Mouse (Mus musculus): ENCODE results near the gene Tfap2b. TPM values are rescaled to one million over a fixed set of nuclear protein-coding genes. Genes with fewer than 3 reads are reported as not detected.

Gene Tfap2b
- polyA plus RNA-seq, 2 experiments = 42.4 to 43.2 TPM

- WGBS = 6% methylated on average over 21 of the region's 21 CpGs
- Histone ChIP-seq H3K9ac (ENCODE audit: low read depth, low read length, severe bottlenecking) (no peak overlapping the region), H3K36me3 (ENCODE audit: control insufficient read depth, insufficient read depth, low read length) (no peaks in the 10 kb centered on the region), H3K4me3 (replicated peaks; ENCODE audit: low read length) (no peak overlapping the region), H3K4me1 (ENCODE audit: control insufficient read depth, insufficient read depth, low read length) (no peaks in the 10 kb centered on the region), H3K4me2 (replicated peaks; ENCODE audit: low read depth, low read length, severe bottlenecking) (no peak overlapping the region), H3K27me3 (ENCODE audit: control insufficient read depth, insufficient read depth, low read length) (peaks cover 78% of the 10 kb centered on the region), H3K27ac (replicated peaks; ENCODE audit: low read depth, low read length) (no peak overlapping the region), H3K9me3 (ENCODE audit: control insufficient read depth, low read length) (no peaks in the 10 kb centered on the region)
- ATAC-seq (ENCODE audit: low FRiP score, low read depth) = peak; percentile 5; the same call in 1 of the 2 replicates
- TF ChIP-seq POLR2A (IDR thresholded peaks at IDR 0.05; ENCODE audit: borderline replicate concordance, extremely low read depth, insufficient read depth, insufficient read length) = no peak
- no peak for DNase-seq (ENCODE audit: low spot score)
These were observed 27.9 kb downstream of the Tfap2b start for GRCm38 (mm10) chr1:19236591-19236990.

GRCm38 (mm10) chr1:19237061-19237460 lies 28.3 kb downstream of the Tfap2b start:
- Histone ChIP-seq H3K9me3 (ENCODE audit: control insufficient read depth, low read length) (no peaks in the 10 kb centered on the region), H3K4me3 (replicated peaks; ENCODE audit: low read length) (no peak overlapping the region), H3K36me3 (ENCODE audit: control insufficient read depth, insufficient read depth, low read length) (no peaks in the 10 kb centered on the region), H3K27me3 (ENCODE audit: control insufficient read depth, insufficient read depth, low read length) (peaks cover 82% of the 10 kb centered on the region), H3K27ac (replicated peaks; ENCODE audit: low read depth, low read length) (no peak overlapping the region), H3K4me2 (replicated peaks; ENCODE audit: low read depth, low read length, severe bottlenecking) (no peak overlapping the region), H3K9ac (ENCODE audit: low read depth, low read length, severe bottlenecking) (no peak overlapping the region), H3K4me1 (ENCODE audit: control insufficient read depth, insufficient read depth, low read length) (no peaks in the 10 kb centered on the region)
- DNase-seq (ENCODE audit: low spot score) = no peak
- WGBS = 15% methylated on average over 9 of the region's 9 CpGs
- TF ChIP-seq POLR2A (IDR thresholded peaks at IDR 0.05; ENCODE audit: borderline replicate concordance, extremely low read depth, insufficient read depth, insufficient read length) = no peak
- ATAC-seq (ENCODE audit: low FRiP score, low read depth) = no peak

- ATAC-seq (ENCODE audit: low FRiP score, low read depth) = no peak
- H3K27me3 ChIP-seq (ENCODE audit: control insufficient read depth, insufficient read depth, low read length) = peaks cover 83% of the 10 kb centered on the region
These were observed 29.2 kb downstream of the Tfap2b start for GRCm38 (mm10) chr1:19237721-19238410.

DNA sequence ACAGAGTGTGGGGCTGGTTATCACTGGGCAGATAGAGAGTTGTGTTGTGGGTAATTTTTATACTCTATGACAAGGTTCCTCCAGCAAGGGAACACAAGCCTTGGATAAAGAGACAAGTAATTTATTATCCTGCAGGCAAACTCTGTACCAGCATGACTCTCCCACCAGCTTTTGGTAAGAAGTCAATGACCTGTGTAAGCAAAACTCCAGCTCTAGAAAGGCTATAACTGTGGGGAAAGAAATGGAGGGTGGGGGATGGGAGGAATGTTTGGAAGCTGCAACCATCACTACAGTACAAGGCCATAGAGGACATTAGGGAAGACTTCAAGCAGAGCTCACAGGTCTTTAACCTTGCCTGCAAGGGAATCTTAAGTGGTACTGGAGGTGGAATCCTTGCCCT lies 31.3 kb downstream of the Tfap2b start:
- Histone ChIP-seq H3K9ac (ENCODE audit: low read depth, low read length, severe bottlenecking) (no peak overlapping the region), H3K27me3 (ENCODE audit: control insufficient read depth, insufficient read depth, low read length) (peaks cover 68% of the 10 kb centered on the region), H3K36me3 (ENCODE audit: control insufficient read depth, insufficient read depth, low read length) (no peaks in the 10 kb centered on the region), H3K9me3 (ENCODE audit: control insufficient read depth, low read length) (no peaks in the 10 kb centered on the region), H3K27ac (replicated peaks; ENCODE audit: low read depth, low read length) (no peak overlapping the region), H3K4me3 (replicated peaks; ENCODE audit: low read length) (no peak overlapping the region), H3K4me1 (ENCODE audit: control insufficient read depth, insufficient read depth, low read length) (no peaks in the 10 kb centered on the region), H3K4me2 (replicated peaks; ENCODE audit: low read depth, low read length, severe bottlenecking) (no peak overlapping the region)
- no peak for TF ChIP-seq POLR2A (IDR thresholded peaks at IDR 0.05; ENCODE audit: borderline replicate concordance, extremely low read depth, insufficient read depth, insufficient read length)
- no peak for ATAC-seq (ENCODE audit: low FRiP score, low read depth)
- no peak for DNase-seq (ENCODE audit: low spot score)

More at GRCm38 (mm10) chr1:19237721-19238410, 29.2 kb downstream of the Tfap2b start:
- WGBS = 23% methylated on average over 8 of the region's 8 CpGs
- Histone ChIP-seq H3K4me2 (replicated peaks; ENCODE audit: low read depth, low read length, severe bottlenecking) (no peak overlapping the region), H3K9me3 (ENCODE audit: control insufficient read depth, low read length) (no peaks in the 10 kb centered on the region), H3K9ac (ENCODE audit: low read depth, low read length, severe bottlenecking) (no peak overlapping the region), H3K4me1 (ENCODE audit: control insufficient read depth, insufficient read depth, low read length) (no peaks in the 10 kb centered on the region), H3K4me3 (replicated peaks; ENCODE audit: low read length) (no peak overlapping the region), H3K36me3 (ENCODE audit: control insufficient read depth, insufficient read depth, low read length) (no peaks in the 10 kb centered on the region), H3K27ac (replicated peaks; ENCODE audit: low read depth, low read length) (no peak overlapping the region)
- DNase-seq (ENCODE audit: low spot score) = no peak
- no peak for TF ChIP-seq POLR2A (IDR thresholded peaks at IDR 0.05; ENCODE audit: borderline replicate concordance, extremely low read depth, insufficient read depth, insufficient read length)

GRCm38 (mm10) chr1:19241316-19241715 lies 32.6 kb downstream of the Tfap2b start:
- no peak for TF ChIP-seq POLR2A (IDR thresholded peaks at IDR 0.05; ENCODE audit: borderline replicate concordance, extremely low read depth, insufficient read depth, insufficient read length)
- 5% methylated on average over 20 of the region's 20 CpGs for WGBS
- Histone ChIP-seq H3K4me1 (ENCODE audit: control insufficient read depth, insufficient read depth, low read length) (no peaks in the 10 kb centered on the region), H3K36me3 (ENCODE audit: control insufficient read depth, insufficient read depth, low read length) (no peaks in the 10 kb centered on the region), H3K4me2 (replicated peaks; ENCODE audit: low read depth, low read length, severe bottlenecking) (peak overlapping the region; percentile 41), H3K27ac (replicated peaks; ENCODE audit: low read depth, low read length) (no peak overlapping the region), H3K4me3 (replicated peaks; ENCODE audit: low read length) (peak overlapping the region; percentile 26), H3K27me3 (ENCODE audit: control insufficient read depth, insufficient read depth, low read length) (peaks cover 55% of the 10 kb centered on the region), H3K9ac (ENCODE audit: low read depth, low read length, severe bottlenecking) (no peak overlapping the region), H3K9me3 (ENCODE audit: control insufficient read depth, low read length) (no peaks in the 10 kb centered on the region)
- DNase-seq (ENCODE audit: low spot score) (peak; percentile 53), ATAC-seq (ENCODE audit: low FRiP score, low read depth) (peak; percentile 67; the same call in 1 of the 2 replicates)

Data from limb, embryonic 14.5 days (tissue).